Mouse (Mus musculus) ES-E14 (cell line): Measurements from ENCODE around the gene Klk5.

Experiments
- CHD2 ChIP-seq: IDR thresholded peaks from 2 replicates; pipeline ENCODE4 v1.6.1; 2014; ENCODE audit warnings: mild to moderate bottlenecking, low read depth, low read length, inconsistent platforms
- HCFC1 ChIP-seq: IDR thresholded peaks from 2 replicates; pipeline ENCODE4 v1.6.1; 2012; ENCODE audit warnings: low read length, inconsistent platforms, borderline replicate concordance; ENCODE audit not compliant: insufficient read depth
- MAFK ChIP-seq: IDR thresholded peaks from 2 replicates; pipeline ENCODE4 v1.6.1; 2014; ENCODE audit warnings: mild to moderate bottlenecking, low read depth, low read length, inconsistent platforms; ENCODE audit not compliant: insufficient read depth
- ZC3H11A ChIP-seq: IDR thresholded peaks from 2 replicates; pipeline ENCODE4 v1.6.1; 2012; ENCODE audit warnings: low read depth, mild to moderate bottlenecking, inconsistent platforms, low read length, borderline replicate concordance
- ZNF384 ChIP-seq: IDR thresholded peaks from 2 replicates; pipeline ENCODE4 v1.6.1; 2012; ENCODE audit warnings: low read depth, low read length, inconsistent platforms

GRCm38 (mm10) chr7:43826056-43826455 is 15.7 kb upstream of the Klk5 start:
- TF ChIP-seq HCFC1 (no peak), MAFK (no peak), ZC3H11A (no peak), ZNF384 (no peak), CHD2 (no peak)
